Mouse (Mus musculus) stomach, postnatal 0 days (tissue): Measurements from ENCODE around the gene Stil.

Experiments
- CTCF ChIP-seq: IDR thresholded peaks from 2 replicates; pipeline ENCODE4 v1.5.1; 2016; ENCODE audit warnings: antibody characterized with exemption, low read depth, mild to moderate bottlenecking, moderate library complexity
- EP300 ChIP-seq: optimal IDR thresholded peaks from 2 replicates; pipeline ENCODE3; 2016; ENCODE audit warnings: antibody characterized with exemption

- TF ChIP-seq CTCF (no peak), EP300 (no peak)
Observed at GRCm38 (mm10) chr4:115059871-115060270, 59.9 kb downstream of the Stil start.
